Mouse (Mus musculus): ENCODE data around the gene Aip. TPM values are rescaled to one million over a fixed set of nuclear protein-coding genes. Genes with fewer than 3 reads are reported as not detected.
"Not testable (repeated sequence)": the region's sequence is repeated elsewhere in the genome, so short reads cannot be mapped to it uniquely, and the experiment has no call there.

Gene Aip
- total RNA-seq, 2 experiments from 2014 or later = 56.8 to 64.0 TPM

- intact Hi-C loops (cut with DNase I) = no loop called here
- no peak for DNase-seq
These were observed 13.8 kb upstream of the Aip start, which contains the start of gene Gpr152 for GRCm38 (mm10) chr19:4139446-4139845. Gene Gpr152, plus strand, starts transcription at chr19:4139787.

- DNase-seq = no peak
- intact Hi-C loops (cut with DNase I) = no loop called here
These were observed 12.3 kb upstream of the Aip start for GRCm38 (mm10) chr19:4137913-4138312.

- DNase-seq = no peak
- intact Hi-C loops (cut with DNase I) = no loop called here
These were observed 10.8 kb upstream of the Aip start for GRCm38 (mm10) chr19:4136463-4136862.

GRCm38 (mm10) chr19:4135963-4136345 is 10.3 kb upstream of the Aip start:
- intact Hi-C loops (cut with DNase I); DNase-seq: not testable (repeated sequence)

- intact Hi-C loops (cut with DNase I); DNase-seq: not testable (repeated sequence)
These were observed 9.7 kb upstream of the Aip start for GRCm38 (mm10) chr19:4135229-4135962.

- DNase-seq = no peak
- intact Hi-C loops (cut with DNase I) = no loop called here
These were observed 8.7 kb upstream of the Aip start for GRCm38 (mm10) chr19:4134354-4134753.

GRCm38 (mm10) chr19:4131768-4132167 is 6.1 kb upstream of the Aip start:
- intact Hi-C loops (cut with DNase I) = no loop called here

GRCm38 (mm10) chr19:4131075-4131474 is 5.4 kb upstream of the Aip start:
- intact Hi-C loops (cut with DNase I) = no loop called here
- DNase-seq = no peak

More at GRCm38 (mm10) chr19:4131768-4132167, 6.1 kb upstream of the Aip start:
- no peak for DNase-seq

- intact Hi-C loops (cut with DNase I) = no loop called here
- DNase-seq = no peak
These were observed 4.4 kb upstream of the Aip start for GRCm38 (mm10) chr19:4130106-4130505.

- no peak for DNase-seq
- intact Hi-C loops (cut with DNase I) = no loop called here
These were observed 3.8 kb upstream of the Aip start for GRCm38 (mm10) chr19:4129462-4129861.

GRCm38 (mm10) chr19:4126759-4127495 is 1.3 kb upstream of the Aip start:
- intact Hi-C loops (cut with DNase I) = loop anchor here (1.0 to 2.0 kb wide), 2 partner anchors 21 to 36 kb away; partner anchors contain the start of genes Coro1b and Rps6kb2
- no peak for DNase-seq

GRCm38 (mm10) chr19:4125268-4125667 is 390 bp downstream of the Aip start:
- intact Hi-C loops (cut with DNase I) = not testable (repeated sequence)

GRCm38 (mm10) chr19:4124432-4124831 is 1.2 kb downstream of the Aip start:
- intact Hi-C loops (cut with DNase I) = loop anchor here (1.0 kb wide), 1 partner anchor 104 kb away; no protein-coding TSS in a partner anchor
- no peak for DNase-seq

More at GRCm38 (mm10) chr19:4125268-4125667, 390 bp downstream of the Aip start:
- DNase-seq = not testable (repeated sequence)

- no peak for DNase-seq
- intact Hi-C loops (cut with DNase I) = no loop called here
These were observed 3.0 kb downstream of the Aip start for GRCm38 (mm10) chr19:4122411-4123370.

GRCm38 (mm10) chr19:4121896-4122295 is 3.8 kb downstream of the Aip start:
- intact Hi-C loops (cut with DNase I); DNase-seq: not testable (repeated sequence)

GRCm38 (mm10) chr19:4121097-4121805 is 4.4 kb downstream of the Aip start:
- intact Hi-C loops (cut with DNase I) = no loop called here

GRCm38 (mm10) chr19:4120496-4120895 is 5.2 kb downstream of the Aip start:
- DNase-seq = no peak
- intact Hi-C loops (cut with DNase I) = no loop called here

More at GRCm38 (mm10) chr19:4121097-4121805, 4.4 kb downstream of the Aip start:
- DNase-seq = peak; percentile 98 to 99

- intact Hi-C loops (cut with DNase I) = no loop called here
- no peak for DNase-seq
These were observed 5.8 kb downstream of the Aip start for GRCm38 (mm10) chr19:4119716-4120487.

GRCm38 (mm10) chr19:4118350-4118749 is 7.3 kb downstream of the Aip start:
- DNase-seq = no peak
- intact Hi-C loops (cut with DNase I) = no loop called here

All from heart, postnatal 36 days (tissue).